Mouse (Mus musculus): ENCODE measurements at regions not wholly inside any gene's neighbourhood (a gene's known extent, or its start where the extent isn't known, plus 50 kb on each side); places are given as distances from the start of the nearest gene placed in this dataset.

DNA sequence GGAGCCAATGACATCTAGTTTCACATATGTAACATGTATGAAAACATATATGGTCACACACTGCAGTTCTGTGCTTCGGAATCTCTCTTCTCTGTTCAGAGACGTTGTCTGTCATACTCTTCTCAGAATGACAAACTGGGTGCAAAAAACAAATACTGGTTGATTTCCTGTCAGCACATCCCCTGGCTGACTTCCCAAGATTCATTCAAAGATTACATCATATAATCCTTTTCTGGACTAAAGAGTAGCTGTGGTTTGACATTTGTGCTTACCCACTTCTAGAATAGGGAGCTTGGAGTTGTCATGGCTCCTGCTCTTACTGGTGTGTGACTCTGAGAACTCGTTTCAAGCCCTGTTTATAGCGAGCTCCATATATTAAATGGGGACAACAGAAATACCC is 85.8 kb upstream of the Tut7 start:
- H3K9me3 ChIP-seq (ENCODE audit: control insufficient read depth, low read length): no peaks in the 10 kb centered on the region; the same call in 1 of the 2 replicates
- ATAC-seq (ENCODE audit: low FRiP score) (no peak), DNase-seq (ENCODE audit: low spot score, missing footprints) (peak; percentile 59)
- H3K27ac ChIP-seq (ENCODE audit: low read depth, low read length): no peak overlapping the region
- WGBS: 92% methylated on average over 4 of the region's 4 CpGs
- no peaks in the 10 kb centered on the region for H3K36me3 ChIP-seq (ENCODE audit: control insufficient read depth, insufficient read depth, low read length)
- no peak overlapping the region for H3K9ac ChIP-seq (ENCODE audit: low read length)
- H3K4me3 ChIP-seq (ENCODE audit: low read depth, low read length): no peak overlapping the region
- H3K27me3 ChIP-seq (ENCODE audit: control insufficient read depth, insufficient read depth, low read length): no peaks in the 10 kb centered on the region
- peaks cover 10% of the 10 kb centered on the region for H3K4me1 ChIP-seq (ENCODE audit: control insufficient read depth, insufficient read depth, low read length)
- H3K4me2 ChIP-seq: no peak overlapping the region

DNA sequence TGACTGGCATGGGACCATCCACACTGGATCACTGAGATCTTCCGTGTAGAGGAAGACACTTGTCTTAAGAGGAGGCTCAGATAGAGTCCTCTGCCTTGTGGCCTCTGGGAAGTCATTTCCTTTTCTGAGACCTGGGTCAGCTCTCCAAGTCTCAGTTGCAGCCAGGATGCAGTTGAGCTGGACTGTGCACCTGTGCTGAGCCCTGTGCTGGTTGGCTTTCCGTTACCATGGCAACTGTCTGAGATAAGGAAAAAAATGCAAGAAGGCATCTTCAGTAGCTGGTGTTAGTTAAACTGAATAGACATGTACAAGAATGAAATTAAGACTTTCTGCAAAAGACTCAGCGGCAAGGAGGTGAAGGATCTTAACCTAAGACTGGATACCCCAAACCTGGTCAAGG is 82.5 kb upstream of the Tut7 start:
- H3K4me2 ChIP-seq: no peak overlapping the region
- peaks cover 6% of the 10 kb centered on the region for H3K4me1 ChIP-seq (ENCODE audit: control insufficient read depth, insufficient read depth, low read length)
- H3K27ac ChIP-seq (ENCODE audit: low read depth, low read length): no peak overlapping the region
- peak; percentile 68 for DNase-seq (ENCODE audit: low spot score, missing footprints)
- no peak overlapping the region for H3K9ac ChIP-seq (ENCODE audit: low read length)
- H3K36me3 ChIP-seq (ENCODE audit: control insufficient read depth, insufficient read depth, low read length): no peaks in the 10 kb centered on the region
- H3K4me3 ChIP-seq (ENCODE audit: low read depth, low read length): no peak overlapping the region
- ATAC-seq (ENCODE audit: low FRiP score): no peak
- H3K27me3 ChIP-seq (ENCODE audit: control insufficient read depth, insufficient read depth, low read length): no peaks in the 10 kb centered on the region
- 61% methylated on average over 3 of the region's 3 CpGs for WGBS
- H3K9me3 ChIP-seq (ENCODE audit: control insufficient read depth, low read length): no peaks in the 10 kb centered on the region; the same call in 1 of the 2 replicates

DNA sequence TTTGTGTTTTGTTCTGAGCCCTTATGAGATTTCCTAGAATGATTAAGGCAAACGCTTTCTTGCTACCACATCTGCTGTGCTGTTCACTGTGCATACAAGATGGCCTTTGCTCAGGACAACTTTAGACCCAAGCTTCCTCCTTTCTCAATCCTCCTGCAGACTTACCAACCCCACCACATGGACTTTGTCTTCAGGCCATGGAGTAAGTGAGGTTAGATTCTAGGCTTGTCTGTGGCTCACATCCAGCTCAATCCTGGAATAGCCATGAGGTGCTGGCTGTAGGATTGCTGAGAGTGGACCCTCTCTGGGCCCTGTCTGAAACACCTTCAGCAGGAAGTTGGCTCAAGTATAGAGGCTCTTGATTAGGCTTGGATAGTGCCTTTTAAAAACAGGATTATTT is 81.5 kb upstream of the Tut7 start:
- no peak overlapping the region for H3K4me2 ChIP-seq
- H3K27ac ChIP-seq (ENCODE audit: low read depth, low read length): no peak overlapping the region
- 83% methylated on average over 1 of the region's 1 CpGs for WGBS
- H3K4me3 ChIP-seq (ENCODE audit: low read depth, low read length): no peak overlapping the region
- no peaks in the 10 kb centered on the region for H3K27me3 ChIP-seq (ENCODE audit: control insufficient read depth, insufficient read depth, low read length)
- peaks cover 5% of the 10 kb centered on the region for H3K4me1 ChIP-seq (ENCODE audit: control insufficient read depth, insufficient read depth, low read length)
- no peaks in the 10 kb centered on the region; the same call in 1 of the 2 replicates for H3K9me3 ChIP-seq (ENCODE audit: control insufficient read depth, low read length)
- H3K9ac ChIP-seq (ENCODE audit: low read length): no peak overlapping the region
- ATAC-seq (ENCODE audit: low FRiP score) (no peak), DNase-seq (ENCODE audit: low spot score, missing footprints) (peak; percentile 77)
- H3K36me3 ChIP-seq (ENCODE audit: control insufficient read depth, insufficient read depth, low read length): no peaks in the 10 kb centered on the region

DNA sequence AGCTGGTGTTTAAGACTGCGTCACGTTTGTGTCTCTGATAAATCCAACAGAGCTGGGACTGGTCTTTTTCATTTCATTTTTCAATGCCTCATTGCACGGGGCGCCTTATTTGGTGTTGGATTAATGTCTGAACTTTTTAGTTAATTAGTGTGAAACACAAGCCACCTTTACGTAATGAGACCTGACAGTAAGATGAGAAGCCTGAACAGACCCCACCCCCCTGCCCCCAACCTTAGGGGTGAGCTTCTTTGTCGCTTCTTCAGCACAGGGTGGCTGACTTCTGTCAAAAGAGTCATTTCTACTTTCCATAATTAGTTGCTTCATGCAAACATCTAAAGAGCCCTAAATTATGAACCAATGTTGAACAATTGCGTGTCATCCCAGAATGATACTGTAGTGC is 76.6 kb upstream of the Tut7 start:
- Histone ChIP-seq H3K4me1 (ENCODE audit: control insufficient read depth, insufficient read depth, low read length) (no peaks in the 10 kb centered on the region), H3K27me3 (ENCODE audit: control insufficient read depth, insufficient read depth, low read length) (no peaks in the 10 kb centered on the region), H3K27ac (ENCODE audit: low read depth, low read length) (no peak overlapping the region), H3K9ac (ENCODE audit: low read length) (no peak overlapping the region), H3K36me3 (ENCODE audit: control insufficient read depth, insufficient read depth, low read length) (no peaks in the 10 kb centered on the region), H3K4me3 (ENCODE audit: low read depth, low read length) (no peak overlapping the region), H3K9me3 (ENCODE audit: control insufficient read depth, low read length) (no peaks in the 10 kb centered on the region), H3K4me2 (no peak overlapping the region)
- no peak for ATAC-seq (ENCODE audit: low FRiP score)
- 57% methylated on average over 7 of the region's 7 CpGs for WGBS
- DNase-seq (ENCODE audit: low spot score, missing footprints): peak; percentile 79

DNA sequence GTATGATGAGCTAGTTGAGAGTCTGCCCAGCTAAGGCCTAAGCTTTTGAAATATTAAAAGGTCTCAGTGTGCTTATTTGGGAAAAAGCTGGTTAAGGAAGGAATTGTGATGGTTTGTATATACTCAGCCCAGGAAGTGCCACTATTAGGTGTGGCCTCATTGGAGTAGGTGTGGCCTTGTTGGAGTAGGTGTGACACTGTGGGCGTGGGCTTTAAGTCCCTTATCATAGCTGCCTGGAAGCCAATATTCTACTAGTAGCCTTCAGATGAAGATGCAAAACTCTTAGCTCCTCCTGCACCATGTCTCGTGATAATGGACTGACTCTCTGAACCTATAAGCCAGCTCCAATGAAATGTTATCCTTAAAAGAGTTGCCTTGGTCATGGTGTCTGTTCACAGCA is 72.8 kb upstream of the Tut7 start:
- H3K9ac ChIP-seq (ENCODE audit: low read length): no peak overlapping the region
- no peak overlapping the region for H3K4me3 ChIP-seq (ENCODE audit: low read depth, low read length)
- ATAC-seq (ENCODE audit: low FRiP score) (no peak), DNase-seq (ENCODE audit: low spot score, missing footprints) (no peak)
- no peaks in the 10 kb centered on the region for H3K9me3 ChIP-seq (ENCODE audit: control insufficient read depth, low read length)
- H3K27ac ChIP-seq (ENCODE audit: low read depth, low read length): no peak overlapping the region
- 79% methylated on average over 2 of the region's 2 CpGs for WGBS
- H3K4me1 ChIP-seq (ENCODE audit: control insufficient read depth, insufficient read depth, low read length): no peaks in the 10 kb centered on the region
- no peak overlapping the region for H3K4me2 ChIP-seq
- H3K36me3 ChIP-seq (ENCODE audit: control insufficient read depth, insufficient read depth, low read length): no peaks in the 10 kb centered on the region
- no peaks in the 10 kb centered on the region for H3K27me3 ChIP-seq (ENCODE audit: control insufficient read depth, insufficient read depth, low read length)

DNA sequence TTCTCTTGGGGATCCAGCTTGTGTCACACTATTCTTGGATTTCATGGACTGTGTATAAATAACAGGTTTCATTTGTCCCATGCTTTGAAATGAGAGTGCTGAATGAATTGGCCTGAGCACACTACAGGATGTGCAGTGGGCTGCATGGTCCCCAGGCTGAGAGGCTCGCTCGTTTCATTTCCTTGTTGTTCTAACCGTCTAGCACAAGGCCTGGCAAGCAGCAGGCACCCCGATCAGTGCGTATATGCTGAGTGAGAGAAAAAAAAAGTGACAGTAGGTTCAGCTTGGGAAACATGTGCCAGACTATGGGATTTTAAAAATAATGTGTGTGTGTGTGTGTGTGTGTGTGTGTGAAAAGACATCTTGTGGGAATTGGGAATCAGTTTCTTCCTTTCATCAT is 71.1 kb upstream of the Tut7 start:
- 83% methylated on average over 5 of the region's 5 CpGs for WGBS
- Histone ChIP-seq H3K9ac (ENCODE audit: low read length) (no peak overlapping the region), H3K4me3 (ENCODE audit: low read depth, low read length) (no peak overlapping the region), H3K4me2 (no peak overlapping the region), H3K4me1 (ENCODE audit: control insufficient read depth, insufficient read depth, low read length) (peaks cover 3% of the 10 kb centered on the region; the same call in 1 of the 2 replicates), H3K27me3 (ENCODE audit: control insufficient read depth, insufficient read depth, low read length) (no peaks in the 10 kb centered on the region), H3K9me3 (ENCODE audit: control insufficient read depth, low read length) (no peaks in the 10 kb centered on the region), H3K36me3 (ENCODE audit: control insufficient read depth, insufficient read depth, low read length) (no peaks in the 10 kb centered on the region), H3K27ac (ENCODE audit: low read depth, low read length) (no peak overlapping the region)
- no peak for ATAC-seq (ENCODE audit: low FRiP score)
- DNase-seq (ENCODE audit: low spot score, missing footprints): no peak

DNA sequence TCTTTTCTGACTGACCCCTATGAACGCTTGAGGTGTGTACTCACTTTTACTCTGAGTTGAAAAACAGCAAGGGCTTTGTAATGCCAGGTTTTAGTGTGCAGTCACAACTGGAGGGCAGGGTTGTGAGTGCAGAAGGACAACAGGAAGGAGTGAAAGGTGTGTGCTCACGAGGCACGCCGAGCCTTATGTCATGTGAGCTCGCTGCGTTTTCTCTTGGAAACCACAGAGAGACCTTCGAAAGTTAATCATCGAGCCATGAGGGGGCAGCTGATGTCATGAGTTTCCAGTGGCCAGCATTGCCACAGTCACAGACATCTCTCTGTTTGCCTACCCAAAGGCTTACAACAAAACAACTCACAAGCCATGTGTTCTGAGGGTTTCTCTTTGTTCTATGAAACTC is 70.0 kb upstream of the Tut7 start:
- Histone ChIP-seq H3K4me3 (ENCODE audit: low read depth, low read length) (no peak overlapping the region), H3K9me3 (ENCODE audit: control insufficient read depth, low read length) (no peaks in the 10 kb centered on the region), H3K36me3 (ENCODE audit: control insufficient read depth, insufficient read depth, low read length) (no peaks in the 10 kb centered on the region), H3K9ac (ENCODE audit: low read length) (no peak overlapping the region), H3K4me2 (no peak overlapping the region), H3K27ac (ENCODE audit: low read depth, low read length) (no peak overlapping the region), H3K27me3 (ENCODE audit: control insufficient read depth, insufficient read depth, low read length) (no peaks in the 10 kb centered on the region), H3K4me1 (ENCODE audit: control insufficient read depth, insufficient read depth, low read length) (peaks cover 3% of the 10 kb centered on the region; the same call in 1 of the 2 replicates)
- WGBS: 85% methylated on average over 8 of the region's 8 CpGs
- no peak for ATAC-seq (ENCODE audit: low FRiP score)
- no peak for DNase-seq (ENCODE audit: low spot score, missing footprints)

DNA sequence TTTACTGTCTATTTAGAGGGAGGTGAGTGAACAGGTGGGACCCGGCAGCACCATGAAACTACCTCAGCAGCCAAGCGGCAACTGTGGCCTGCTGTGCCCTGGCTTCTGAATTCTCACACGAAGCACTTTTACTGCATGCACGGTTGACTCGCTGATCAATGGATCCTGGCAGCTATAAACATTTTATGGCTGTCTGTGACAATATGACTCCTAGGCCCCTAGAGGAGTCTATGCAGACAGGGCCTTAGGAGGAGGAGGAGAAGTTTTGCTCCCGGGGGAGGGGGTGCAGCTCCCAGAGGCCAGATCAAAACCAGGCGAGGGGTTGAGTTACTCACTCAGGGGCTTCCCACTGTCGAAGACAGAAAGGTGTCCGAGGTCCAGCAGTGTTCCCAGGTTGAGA is 69.4 kb upstream of the Tut7 start:
- H3K4me2 ChIP-seq: no peak overlapping the region
- H3K27me3 ChIP-seq (ENCODE audit: control insufficient read depth, insufficient read depth, low read length): no peaks in the 10 kb centered on the region
- no peak overlapping the region for H3K4me3 ChIP-seq (ENCODE audit: low read depth, low read length)
- ATAC-seq (ENCODE audit: low FRiP score) (no peak), DNase-seq (ENCODE audit: low spot score, missing footprints) (no peak)
- H3K36me3 ChIP-seq (ENCODE audit: control insufficient read depth, insufficient read depth, low read length): no peaks in the 10 kb centered on the region
- no peaks in the 10 kb centered on the region for H3K9me3 ChIP-seq (ENCODE audit: control insufficient read depth, low read length)
- peaks cover 3% of the 10 kb centered on the region; the same call in 1 of the 2 replicates for H3K4me1 ChIP-seq (ENCODE audit: control insufficient read depth, insufficient read depth, low read length)
- H3K9ac ChIP-seq (ENCODE audit: low read length): no peak overlapping the region
- no peak overlapping the region for H3K27ac ChIP-seq (ENCODE audit: low read depth, low read length)
- 40% methylated on average over 9 of the region's 9 CpGs for WGBS

DNA sequence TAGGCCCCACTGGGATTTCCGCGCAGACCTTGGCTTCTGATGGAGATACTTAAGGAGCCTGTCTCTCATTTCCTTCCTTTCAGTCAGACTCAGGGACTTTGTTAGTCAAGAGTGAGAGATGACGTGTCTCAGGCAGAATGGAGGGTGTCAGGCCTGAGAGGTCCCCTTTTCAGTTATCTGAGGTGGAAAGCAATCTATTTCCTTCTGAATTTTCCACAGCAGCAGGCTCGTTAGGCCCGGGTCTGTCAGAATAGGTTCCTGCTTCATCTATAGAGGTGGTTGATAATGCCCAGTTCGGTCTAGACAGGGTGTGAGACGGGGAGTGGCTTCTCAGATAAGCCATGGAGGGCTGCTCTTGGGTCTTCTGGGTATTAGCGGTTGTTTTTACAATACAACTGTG is 68.8 kb upstream of the Tut7 start:
- no peak for DNase-seq (ENCODE audit: low spot score, missing footprints)
- no peak for ATAC-seq (ENCODE audit: low FRiP score)
- Histone ChIP-seq H3K4me3 (ENCODE audit: low read depth, low read length) (no peak overlapping the region), H3K4me1 (ENCODE audit: control insufficient read depth, insufficient read depth, low read length) (peaks cover 3% of the 10 kb centered on the region; the same call in 1 of the 2 replicates), H3K27me3 (ENCODE audit: control insufficient read depth, insufficient read depth, low read length) (no peaks in the 10 kb centered on the region), H3K27ac (ENCODE audit: low read depth, low read length) (no peak overlapping the region), H3K9me3 (ENCODE audit: control insufficient read depth, low read length) (peaks cover 1% of the 10 kb centered on the region; the same call in 1 of the 2 replicates), H3K36me3 (ENCODE audit: control insufficient read depth, insufficient read depth, low read length) (no peaks in the 10 kb centered on the region), H3K9ac (ENCODE audit: low read length) (no peak overlapping the region), H3K4me2 (no peak overlapping the region)
- WGBS: 45% methylated on average over 8 of the region's 8 CpGs
